Mouse (Mus musculus): ENCODE results near the gene Tgfb1i1. TPM values are rescaled to one million over a fixed set of nuclear protein-coding genes. Genes with fewer than 3 reads are reported as not detected.
A peak's percentile ranks its signal among the peaks of the same experiment; 100 is the strongest.

Gene Tgfb1i1
- 10 to 100 TPM; 19.0 to 30.6 TPM for total RNA-seq (2021)
- long read RNA-seq, experiment 1, transcript Tgfb1i1-207 (11 exons, 1,746 nt), result major isoform, 10 of 19 reads
- long read RNA-seq, experiment 1, partial matches to known transcripts, result 1 of 19 reads
- long read RNA-seq, experiment 1, other reads (novel, unspliced or antisense), result 0 of 19 reads
- long read RNA-seq, experiment 2, transcript Tgfb1i1-204 (10 exons, 3,788 nt), result minor isoform, 7 of 28 reads
- long read RNA-seq, experiment 2, transcript Tgfb1i1-207 (11 exons, 1,746 nt), result major isoform, 9 of 28 reads
- long read RNA-seq, experiment 2, partial matches to known transcripts, result 3 of 28 reads
- long read RNA-seq, experiment 2, other reads (novel, unspliced or antisense), result 3 of 28 reads

- peak; percentile 39 to 45 for DNase-seq (ENCODE audit: low spot score in 2 of 2)
These were observed at the start of gene Tgfb1i1 for GRCm38 (mm10) chr7:128246496-128247391. Tgfb1i1 (plus strand) TSS chr7:128246812.

DNA sequence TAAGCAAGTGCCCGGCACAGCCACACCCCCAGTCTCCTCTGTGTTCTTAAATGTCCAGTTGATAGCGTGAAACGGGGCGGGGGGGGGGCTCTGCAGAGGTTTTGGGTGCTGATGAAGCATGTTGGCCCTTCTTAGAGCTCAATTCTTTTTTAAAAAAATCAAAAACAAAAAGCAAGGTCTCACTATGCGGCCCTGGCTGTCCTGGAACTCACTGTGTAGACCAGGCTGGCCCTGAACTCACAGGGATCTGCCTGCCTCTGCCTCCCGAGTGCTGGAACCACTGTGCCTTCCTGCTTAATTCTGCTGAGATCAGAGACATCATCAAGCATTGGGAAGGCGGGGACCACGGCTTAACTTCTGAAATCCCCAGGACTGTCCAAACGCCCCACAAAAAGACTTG lies 45.0 kb upstream of the Tgfb1i1 start:
- DNase-seq (ENCODE audit: low spot score in 2 of 2), result no peak

DNA sequence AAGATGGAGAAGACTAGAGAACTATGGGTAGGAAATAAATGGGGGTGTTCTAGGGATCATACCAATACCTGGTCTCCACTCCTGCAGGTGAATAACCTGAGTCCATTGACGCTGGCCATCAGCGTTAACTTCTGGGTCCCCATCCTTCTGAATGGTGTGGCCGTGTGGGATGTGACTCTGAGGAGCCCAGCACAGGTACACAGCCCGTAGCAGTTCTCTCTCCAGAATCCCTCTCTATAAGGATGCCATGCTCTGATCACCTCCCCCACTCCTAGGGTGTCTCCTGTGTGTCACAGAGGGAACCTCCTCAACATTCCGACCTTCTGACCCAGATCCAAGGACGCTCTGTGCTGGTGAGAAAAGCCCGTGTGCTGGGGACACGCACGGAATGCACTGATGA lies 43.5 kb upstream of the Tgfb1i1 start:
- DNase-seq (ENCODE audit: low spot score in 2 of 2), result no peak

DNA sequence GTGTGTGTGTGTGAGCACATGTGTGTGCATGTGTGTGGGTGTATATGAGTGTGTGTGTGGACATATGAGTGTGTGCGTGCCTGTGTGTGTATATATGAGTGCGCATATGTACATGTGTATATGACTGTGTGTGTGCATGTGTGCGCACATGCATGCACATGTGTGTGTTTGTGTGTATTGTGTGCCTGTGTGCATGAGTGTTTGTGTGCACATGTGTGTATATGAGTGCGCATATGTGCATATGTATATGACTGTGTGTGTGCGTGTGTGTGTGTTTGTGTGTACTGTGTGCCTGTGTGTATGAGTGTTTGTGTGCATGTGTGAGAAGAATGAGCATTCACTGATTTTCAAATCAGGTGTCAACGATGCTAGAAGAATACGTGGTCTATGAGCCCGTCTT lies 42.4 kb upstream of the Tgfb1i1 start:
- no peak for DNase-seq (ENCODE audit: low spot score in 2 of 2)

DNA sequence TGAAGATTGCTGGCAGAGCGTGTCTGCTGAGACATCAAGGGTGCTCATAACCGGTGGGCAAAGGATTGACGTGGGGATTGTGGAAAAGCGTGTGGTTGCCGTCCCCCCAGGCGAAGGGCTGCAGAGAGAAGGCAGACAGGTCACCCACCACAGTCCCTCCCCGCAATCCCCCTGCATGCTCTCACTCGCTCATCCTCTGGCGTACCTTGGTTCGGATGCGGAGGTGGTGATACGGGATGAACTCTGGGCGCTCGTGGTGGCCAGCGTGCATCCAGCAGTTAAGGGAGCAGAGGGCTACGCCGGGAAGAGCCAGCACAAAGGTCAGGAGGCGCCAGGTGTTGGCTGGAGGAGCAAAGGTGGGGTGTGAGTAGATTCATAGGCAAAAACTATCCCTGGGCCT lies 40.9 kb upstream of the Tgfb1i1 start:
- no peak for DNase-seq (ENCODE audit: low spot score in 2 of 2)

DNA sequence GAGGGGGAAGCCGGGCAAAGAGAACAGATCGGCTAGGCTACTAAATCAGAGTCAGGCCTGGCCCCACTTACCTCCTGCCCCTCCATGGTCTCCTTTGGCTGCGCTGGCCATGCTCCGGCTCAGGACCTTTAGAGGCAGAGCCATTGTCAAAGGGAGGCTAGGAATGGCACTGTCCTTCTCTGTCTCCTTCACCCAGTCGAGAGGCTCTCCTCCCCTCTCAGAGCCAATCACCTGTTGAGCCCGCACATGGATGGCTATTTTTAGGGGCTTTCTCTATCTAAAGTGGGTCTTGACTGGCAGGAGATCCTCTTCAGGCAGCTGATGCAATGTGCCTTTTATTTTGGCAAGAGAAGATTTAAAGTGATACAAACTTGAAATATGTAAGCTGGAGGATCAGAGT lies 40.5 kb upstream of the Tgfb1i1 start, which contains the start of gene Cox6a2:
Gene Cox6a2 (minus strand): TSS at position 236 of the 400 bp plus-strand sequence.
- no peak for DNase-seq (ENCODE audit: low spot score in 2 of 2)

- peak; percentile 52 for DNase-seq (ENCODE audit: low spot score in 2 of 2)
These were observed 38.4 kb upstream of the Tgfb1i1 start for GRCm38 (mm10) chr7:128208187-128208586.

DNA sequence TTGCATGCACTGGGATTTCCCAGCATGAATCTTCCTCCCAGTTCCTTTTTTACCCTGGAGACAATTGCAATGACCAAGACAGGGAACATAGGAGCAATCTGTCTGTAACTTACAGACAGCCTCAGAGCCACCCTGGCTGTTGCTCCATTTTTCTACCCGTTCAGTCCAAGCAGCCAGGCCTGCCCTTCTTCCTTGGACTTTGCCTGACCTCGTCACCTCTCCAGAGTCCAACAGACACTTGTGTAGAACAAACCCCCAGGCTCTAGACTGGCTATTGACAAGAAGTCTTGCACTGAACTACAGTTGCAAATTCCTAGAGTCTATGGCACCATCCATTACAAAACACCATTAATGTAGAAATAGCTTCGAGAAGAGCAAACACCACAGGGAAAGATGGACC lies 36.8 kb upstream of the Tgfb1i1 start:
- no peak for DNase-seq (ENCODE audit: low spot score in 2 of 2)

GRCm38 (mm10) chr7:128219952-128220351 lies 26.7 kb upstream of the Tgfb1i1 start:
- no peak for DNase-seq (ENCODE audit: low spot score in 2 of 2)

DNA sequence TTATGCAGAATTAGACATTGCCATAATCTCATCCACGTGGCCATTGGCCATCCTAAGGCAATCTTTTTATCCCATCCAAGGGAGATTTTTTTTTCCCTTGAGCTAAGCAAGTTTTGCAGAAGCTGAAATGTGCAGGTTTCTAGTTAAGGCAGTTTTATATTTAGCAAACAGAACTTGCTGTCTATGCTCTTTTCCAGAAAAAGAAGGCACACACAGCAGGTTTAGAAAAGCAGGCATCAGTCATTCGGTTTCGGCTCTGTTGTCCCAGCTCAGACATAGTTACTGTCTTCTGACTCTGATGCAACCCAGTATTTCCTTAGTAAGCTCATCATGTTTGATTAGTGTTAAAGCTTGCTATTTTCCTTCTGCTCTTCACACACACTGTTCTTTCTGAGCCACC lies 25.7 kb upstream of the Tgfb1i1 start:
- DNase-seq (ENCODE audit: low spot score in 2 of 2), result no peak

DNA sequence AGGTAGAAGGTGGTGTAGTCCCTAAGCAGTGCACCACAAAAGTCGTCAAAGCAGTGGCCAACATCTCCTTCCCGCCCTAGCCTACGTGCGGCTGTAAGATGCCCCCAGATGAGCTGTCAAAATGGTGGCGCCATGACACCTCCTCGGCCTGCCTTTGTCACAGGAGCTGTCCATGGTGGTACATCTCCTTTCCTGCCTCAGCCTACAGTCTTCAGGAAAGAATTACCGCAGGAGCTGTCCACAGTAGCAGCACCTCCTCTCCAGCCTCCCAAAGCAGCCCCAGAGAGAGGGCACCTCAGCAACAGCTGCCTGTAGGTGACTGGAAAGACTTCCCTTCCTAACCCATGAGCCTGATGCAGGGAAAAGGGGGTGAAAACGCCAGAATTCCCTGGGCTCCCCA lies 14.9 kb upstream of the Tgfb1i1 start:
- DNase-seq (ENCODE audit: low spot score in 2 of 2), result no peak

DNA sequence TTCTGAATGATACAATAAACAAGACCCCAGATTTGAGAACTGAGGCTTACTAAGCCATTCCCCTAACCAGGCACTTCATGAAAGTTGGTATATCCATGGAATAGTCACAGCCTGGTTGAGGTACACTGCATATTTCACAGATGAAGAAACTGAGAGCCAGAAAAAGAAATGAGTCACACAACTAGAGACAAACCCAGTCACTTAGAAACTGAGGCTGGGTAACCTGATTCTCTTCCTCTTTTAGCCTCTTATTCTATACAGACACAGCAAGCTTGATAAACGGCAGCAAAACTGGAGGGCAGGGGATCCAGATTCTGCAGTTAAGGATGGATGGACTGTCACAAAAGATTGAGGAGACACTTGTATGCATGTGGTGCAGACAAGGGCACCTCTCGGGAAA lies 11.8 kb upstream of the Tgfb1i1 start:
- no peak for DNase-seq (ENCODE audit: low spot score in 2 of 2)

- no peak for DNase-seq (ENCODE audit: low spot score in 2 of 2)
These were observed 11.1 kb upstream of the Tgfb1i1 start for GRCm38 (mm10) chr7:128235481-128235880.

GRCm38 (mm10) chr7:128236426-128236825 lies 10.2 kb upstream of the Tgfb1i1 start:
- DNase-seq (ENCODE audit: low spot score in 2 of 2), result no peak

DNA sequence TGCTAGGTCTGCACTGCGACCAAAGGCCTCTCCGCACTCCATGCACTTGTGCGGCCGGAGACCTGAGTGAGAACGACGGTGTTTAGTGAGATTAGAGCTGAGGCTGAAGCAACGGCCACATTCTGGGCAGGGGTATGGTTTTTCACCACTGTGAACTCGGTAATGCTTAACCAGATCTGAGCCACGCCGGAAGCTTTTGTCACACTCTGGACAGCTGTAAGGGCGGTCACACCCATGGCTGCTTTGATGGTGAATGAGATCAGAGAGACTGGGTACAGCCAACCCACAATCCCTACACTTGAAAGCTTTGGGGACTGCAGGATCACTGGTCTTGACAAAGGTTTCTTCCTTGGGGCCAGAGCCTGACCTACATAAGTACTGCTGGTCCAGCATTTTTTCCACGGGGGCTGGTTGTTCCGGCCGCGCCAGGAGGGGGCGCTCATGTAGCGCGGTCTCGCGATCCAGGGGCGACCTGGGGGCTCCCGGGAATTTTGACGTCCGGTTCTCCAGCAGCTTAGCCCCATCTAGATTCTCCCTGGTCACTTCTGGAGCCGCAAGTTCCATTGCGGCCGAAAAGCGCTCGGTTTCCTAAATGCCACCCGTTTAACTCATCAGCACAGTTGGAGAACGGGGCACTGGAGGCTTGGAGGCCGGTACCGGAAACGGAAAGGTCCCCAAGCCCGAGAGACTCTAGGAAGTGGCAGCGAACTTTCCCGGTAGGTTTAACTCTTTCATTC lies 9.6 kb upstream of the Tgfb1i1 start, which contains the start of gene Armc5:
Gene Armc5 (plus strand): TSS at position 487 of the 737 bp plus-strand sequence.
- DNase-seq (ENCODE audit: low spot score in 2 of 2), result peak; percentile 85 to 89

- DNase-seq (ENCODE audit: low spot score in 2 of 2), result no peak
These were observed 9.1 kb upstream of the Tgfb1i1 start for GRCm38 (mm10) chr7:128237593-128237926.

DNA sequence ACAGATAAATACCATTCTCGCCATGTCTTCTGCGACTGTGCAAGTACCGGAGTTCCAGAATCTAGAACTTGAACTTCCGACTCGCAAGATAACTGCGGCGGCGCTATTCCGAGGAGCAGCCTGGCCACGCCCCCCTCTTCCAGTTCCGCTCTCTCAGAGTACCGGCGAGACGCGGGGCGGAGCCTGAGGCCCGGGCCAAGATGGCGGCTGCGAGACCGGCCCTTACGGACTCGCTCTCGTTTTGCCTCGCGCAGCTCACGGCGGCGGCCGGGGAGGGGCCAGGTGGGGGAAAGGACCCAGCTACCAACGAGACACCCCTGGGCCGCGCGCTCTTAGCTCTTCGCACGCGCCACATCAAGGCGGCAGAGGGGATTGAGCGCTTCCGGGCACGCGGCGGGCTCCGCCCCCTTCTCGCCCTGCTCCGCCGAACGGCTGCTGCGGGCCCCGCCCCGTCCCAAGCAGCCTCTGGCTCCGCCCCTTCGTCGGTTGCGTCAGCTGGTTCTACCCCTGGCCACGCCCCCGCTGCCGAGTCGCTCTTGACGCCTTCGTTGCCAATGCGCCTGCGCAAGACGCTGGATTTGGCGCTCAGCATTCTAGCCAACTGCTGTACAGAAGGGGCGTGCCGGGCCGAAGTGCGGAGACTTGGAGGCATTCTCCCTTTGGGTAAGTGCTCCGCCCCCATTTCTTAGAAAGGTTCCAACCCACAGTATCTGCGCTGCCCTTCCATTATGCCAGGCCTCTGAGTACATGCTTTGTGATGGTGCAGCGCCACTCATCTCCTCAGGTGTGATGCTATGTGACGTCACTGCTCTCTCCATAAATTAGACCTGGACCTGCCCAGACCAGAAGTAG lies 8.5 kb upstream of the Tgfb1i1 start, which contains the start of gene 9130023H24Rik:
Gene 9130023H24Rik (minus strand): TSS at position 105 of the 852 bp plus-strand sequence.
- peak; percentile 99 to 100 for DNase-seq (ENCODE audit: low spot score in 2 of 2)

DNA sequence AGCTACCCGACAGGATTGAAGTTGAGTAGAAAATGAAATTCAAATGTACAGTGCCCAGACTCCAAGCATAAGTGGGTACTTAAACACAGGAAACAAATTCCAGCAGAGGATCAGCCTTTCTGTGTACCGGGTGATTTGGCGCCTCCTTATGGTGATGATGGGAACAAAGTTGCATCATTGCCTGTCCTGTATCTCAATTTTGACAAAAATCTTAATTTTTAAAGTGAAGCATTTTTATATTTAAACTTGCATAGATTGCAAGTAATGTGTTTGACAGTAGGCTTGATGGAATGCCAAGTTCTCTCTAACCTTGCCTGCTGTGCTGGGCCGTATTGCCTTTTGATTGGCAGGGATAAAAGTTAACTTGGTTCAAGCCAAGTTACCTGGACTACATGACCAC lies 7.6 kb upstream of the Tgfb1i1 start:
- DNase-seq (ENCODE audit: low spot score in 2 of 2), result no peak

- DNase-seq (ENCODE audit: low spot score in 2 of 2), result no peak
These were observed 6.4 kb upstream of the Tgfb1i1 start for GRCm38 (mm10) chr7:128240131-128240784.

GRCm38 (mm10) chr7:128242331-128242730 lies 4.3 kb upstream of the Tgfb1i1 start:
- DNase-seq (ENCODE audit: low spot score in 2 of 2), result no peak
